Mouse (Mus musculus): ENCODE measurements around the gene Cstad. TPM values are rescaled to one million over a fixed set of nuclear protein-coding genes. Genes with fewer than 3 reads are reported as not detected.

The Cstad gene
- polyA plus RNA-seq, 1 experiment from 2014 or later, result 0.19 TPM

Other genes with a start within 250 kb of the Cstad start
- gene Sh3glb2, start 235.7 kb upstream of the Cstad start, polyA plus RNA-seq (2015; fragmentation: Nextera tagmentation; extraction: Ambion mirVana), result 208 and 221 TPM in 2 replicates
- 38.2 and 39.7 TPM in 2 replicates for gene Miga2, start 230.8 kb upstream of the Cstad start, polyA plus RNA-seq (2015; fragmentation: Nextera tagmentation; extraction: Ambion mirVana)
- 63.7 and 67.7 TPM in 2 replicates for gene Dolpp1, start 202.8 kb upstream of the Cstad start, polyA plus RNA-seq (2015; fragmentation: Nextera tagmentation; extraction: Ambion mirVana)
- gene Crat, start 179.2 kb upstream of the Cstad start, polyA plus RNA-seq (2015; fragmentation: Nextera tagmentation; extraction: Ambion mirVana), result 25.4 and 30.8 TPM in 2 replicates
- gene Ptpa, start 179.0 kb upstream of the Cstad start, polyA plus RNA-seq (2015; fragmentation: Nextera tagmentation; extraction: Ambion mirVana), result 153 and 159 TPM in 2 replicates
- 1.2 and 1.4 TPM in 2 replicates for gene Ier5l, start 120.8 kb upstream of the Cstad start, polyA plus RNA-seq (2015; fragmentation: Nextera tagmentation; extraction: Ambion mirVana)
- 1.4 and 1.5 TPM in 2 replicates for gene 1700001O22Rik, start 208.6 kb downstream of the Cstad start, polyA plus RNA-seq (2015; fragmentation: Nextera tagmentation; extraction: Ambion mirVana)
- gene Ntmt1, start 212.8 kb downstream of the Cstad start, polyA plus RNA-seq (2015; fragmentation: Nextera tagmentation; extraction: Ambion mirVana), result 99.3 and 108 TPM in 2 replicates
- gene Asb6, start 235.3 kb downstream of the Cstad start, polyA plus RNA-seq (2015; fragmentation: Nextera tagmentation; extraction: Ambion mirVana), result 44.9 and 47.2 TPM in 2 replicates
- gene Prrx2, start 239.9 kb downstream of the Cstad start, polyA plus RNA-seq (2015; fragmentation: Nextera tagmentation; extraction: Ambion mirVana), result 2.3 and 2.5 TPM in 2 replicates